18 mouse cellular contexts compared by ENCODE assay signal in the genomic region with DNA sequence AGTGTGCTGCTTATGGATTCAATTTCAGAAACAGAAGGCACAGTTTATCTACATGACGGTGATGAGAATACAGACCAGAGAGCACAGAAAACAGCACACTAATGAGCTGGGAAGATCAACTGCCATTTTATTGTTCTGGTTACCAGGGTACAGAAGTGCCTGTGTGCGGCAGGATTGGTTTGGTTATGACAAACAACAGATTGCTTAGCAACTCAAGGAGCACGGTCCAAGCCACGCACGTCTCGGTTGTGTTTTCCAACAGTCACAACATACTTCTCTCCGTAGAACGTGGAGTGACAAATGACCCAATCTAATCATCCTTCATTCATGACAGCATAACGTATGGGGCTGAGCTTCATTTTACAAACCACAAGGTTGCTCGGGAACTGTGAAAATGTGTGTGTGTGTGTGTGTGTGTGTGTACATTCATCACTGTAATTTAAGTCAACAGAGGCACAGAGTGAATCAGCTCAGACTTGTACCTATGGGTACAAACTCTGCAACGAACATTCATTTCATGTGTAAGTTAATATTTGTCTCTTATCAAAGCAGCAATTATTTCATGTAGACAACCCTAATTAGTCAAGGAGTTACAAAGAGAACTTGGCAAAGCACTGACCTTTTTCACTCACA.
DNase-seq lines count a peak whose midpoint lies in the region; ATAC-seq and TF ChIP-seq lines count a peak whose summit lies in the region.
"Had no signal": no experiment of that assay in that cellular context is flagged by ENCODE, and none has a peak within 500 bp of the region (broad histone marks: within the 10 kb centered on the region; RNA-seq: fewer than 3 reads in every experiment).

No protein-coding gene starts in this region.

- no peak for TF ChIP-seq CTCF in hindbrain, postnatal 0 days (IDR thresholded peaks at IDR 0.05; ENCODE audit: low read depth)

- H3K4me3 ChIP-seq in hindbrain, embryonic 12.5 days, result no peak overlapping the region
- no peak overlapping the region for H3K4me3 ChIP-seq in hindbrain, postnatal 0 days (ENCODE audit: low read length)
- no peak overlapping the region for H3K4me3 ChIP-seq in neural tube, embryonic 14.5 days (ENCODE audit: low read depth, low read length)
- H3K4me3 ChIP-seq in hindbrain, embryonic 14.5 days (replicated peaks; ENCODE audit: low read length), result no peak overlapping the region
- H3K4me3 ChIP-seq in liver, embryonic 12.5 days, result no peak overlapping the region
- H3K4me3 ChIP-seq: heart, adult 2 months; heart, embryonic 15.5 days; lung, embryonic 15.5 days had no signal

- H3K36me3 ChIP-seq in hindbrain, embryonic 12.5 days, result no peaks in the 10 kb centered on the region
- no peaks in the 10 kb centered on the region for H3K36me3 ChIP-seq in hindbrain, postnatal 0 days (ENCODE audit: insufficient read depth, low read length)
- no peaks in the 10 kb centered on the region for H3K36me3 ChIP-seq in neural tube, embryonic 14.5 days (ENCODE audit: control insufficient read depth, insufficient read depth, low read length)
- no peaks in the 10 kb centered on the region for H3K36me3 ChIP-seq in hindbrain, embryonic 14.5 days (replicated peaks; ENCODE audit: control insufficient read depth, insufficient read depth)
- H3K36me3 ChIP-seq in liver, embryonic 12.5 days, result 0 out of 2 replicates have a peak, but pooled peaks cover 2% of the 10 kb centered on the region
- H3K36me3 ChIP-seq: heart, embryonic 15.5 days; lung, embryonic 15.5 days had no signal

- H3K27me3 ChIP-seq in hindbrain, embryonic 12.5 days, result 0 out of 2 replicates have a peak, but pooled peaks cover 6% of the 10 kb centered on the region
- H3K27me3 ChIP-seq in hindbrain, postnatal 0 days (ENCODE audit: insufficient read depth, low read length), result no peaks in the 10 kb centered on the region
- H3K27me3 ChIP-seq in neural tube, embryonic 14.5 days (ENCODE audit: control insufficient read depth, insufficient read depth, low read length), result no peaks in the 10 kb centered on the region
- no peaks in the 10 kb centered on the region for H3K27me3 ChIP-seq in hindbrain, embryonic 14.5 days (ENCODE audit: control insufficient read depth, insufficient read depth, low read length)
- H3K27me3 ChIP-seq in liver, embryonic 12.5 days (replicated peaks), result peaks cover 10% of the 10 kb centered on the region; the same call in 1 of the 2 replicates
- H3K27me3 ChIP-seq: heart, embryonic 15.5 days; lung, embryonic 15.5 days had no signal

- WGBS in hindbrain, embryonic 12.5 days, result 65% methylated on average over 11 of the region's 11 CpGs
- 52% methylated on average over 11 of the region's 11 CpGs for WGBS in hindbrain, postnatal 0 days
- WGBS in neural tube, embryonic 14.5 days, result 55% methylated on average over 11 of the region's 11 CpGs
- 51% methylated on average over 11 of the region's 11 CpGs for WGBS in hindbrain, embryonic 14.5 days
- 77% methylated on average over 11 of the region's 11 CpGs for WGBS in liver, embryonic 12.5 days (ENCODE audit: insufficient replicate concordance)

- no peak for DNase-seq in hindbrain, postnatal 0 days (ENCODE audit: low spot score)
- DNase-seq in neural tube, embryonic 10.5 days (ENCODE audit: extremely low spot score, low spot score), result no peak
- no peak for DNase-seq in hindbrain, embryonic 14.5 days (ENCODE audit: low spot score)
- DNase-seq in left cerebral cortex, adult 8-10 months (ENCODE audit: low spot score in 2 of 2), result no peak
- DNase-seq: adrenal gland, postnatal 10 days; cerebellum, adult 18-20 months; gastrocnemius, postnatal 14 days; heart, adult 2 months; kidney, adult 9 months; layer of hippocampus, postnatal 36 days; liver had no signal

- no peak overlapping the region for H3K9ac ChIP-seq in hindbrain, embryonic 12.5 days
- no peak overlapping the region for H3K9ac ChIP-seq in hindbrain, postnatal 0 days (replicated peaks; ENCODE audit: low read length)
- H3K9ac ChIP-seq in neural tube, embryonic 14.5 days (replicated peaks; ENCODE audit: low read depth, low read length), result no peak overlapping the region
- H3K9ac ChIP-seq in hindbrain, embryonic 14.5 days, result no peak overlapping the region
- H3K9ac ChIP-seq in liver, embryonic 12.5 days, result no peak overlapping the region
- H3K9ac ChIP-seq: heart, embryonic 15.5 days; lung, embryonic 15.5 days had no signal

- no peaks in the 10 kb centered on the region for H3K4me1 ChIP-seq in hindbrain, embryonic 12.5 days
- no peaks in the 10 kb centered on the region for H3K4me1 ChIP-seq in hindbrain, postnatal 0 days (ENCODE audit: insufficient read depth, low read length)
- H3K4me1 ChIP-seq in neural tube, embryonic 14.5 days (ENCODE audit: control insufficient read depth, insufficient read depth, low read length), result no peaks in the 10 kb centered on the region
- H3K4me1 ChIP-seq in hindbrain, embryonic 14.5 days (replicated peaks; ENCODE audit: control insufficient read depth, insufficient read depth, low read length), result no peaks in the 10 kb centered on the region; the same call in 1 of the 2 replicates
- H3K4me1 ChIP-seq in liver, embryonic 12.5 days, result peaks cover 10% of the 10 kb centered on the region
- H3K4me1 ChIP-seq: heart, embryonic 15.5 days; lung, embryonic 15.5 days had no signal

- no peaks in the 10 kb centered on the region for H3K9me3 ChIP-seq in hindbrain, embryonic 12.5 days (replicated peaks)
- no peaks in the 10 kb centered on the region; the same call in 1 of the 2 replicates for H3K9me3 ChIP-seq in hindbrain, postnatal 0 days (ENCODE audit: low read length)
- no peaks in the 10 kb centered on the region for H3K9me3 ChIP-seq in neural tube, embryonic 14.5 days (ENCODE audit: control insufficient read depth, low read length)
- no peaks in the 10 kb centered on the region for H3K9me3 ChIP-seq in hindbrain, embryonic 14.5 days (ENCODE audit: control insufficient read depth, low read length)
- H3K9me3 ChIP-seq in liver, embryonic 12.5 days (replicated peaks), result no peaks in the 10 kb centered on the region
- H3K9me3 ChIP-seq: heart, embryonic 15.5 days; lung, embryonic 15.5 days had no signal

- ATAC-seq in hindbrain, embryonic 12.5 days (ENCODE audit: low FRiP score), result peak; percentile 54
- ATAC-seq in hindbrain, postnatal 0 days, result no peak
- ATAC-seq in neural tube, embryonic 14.5 days (ENCODE audit: low read depth), result peak; percentile 54; the same call in 1 of the 2 replicates
- peak; percentile 57; the same call in 1 of the 2 replicates for ATAC-seq in hindbrain, embryonic 14.5 days (ENCODE audit: low FRiP score)
- no peak for ATAC-seq in liver, embryonic 12.5 days
- ATAC-seq in megakaryocyte, adult 5-6 weeks (ENCODE audit: poor library complexity, severe bottlenecking), result no peak
- ATAC-seq: inflammation-experienced regulatory T-cells, adult 6 months had no signal

- no peak overlapping the region for H3K27ac ChIP-seq in hindbrain, embryonic 12.5 days
- H3K27ac ChIP-seq in hindbrain, postnatal 0 days, result no peak overlapping the region
- no peak overlapping the region for H3K27ac ChIP-seq in neural tube, embryonic 14.5 days (ENCODE audit: low read depth, low read length)
- no peak overlapping the region for H3K27ac ChIP-seq in hindbrain, embryonic 14.5 days
- no peak overlapping the region for H3K27ac ChIP-seq in liver, embryonic 12.5 days
- H3K27ac ChIP-seq: heart, adult 2 months; heart, embryonic 15.5 days; lung, embryonic 15.5 days had no signal

- H3K4me2 ChIP-seq in hindbrain, embryonic 12.5 days (replicated peaks), result no peak overlapping the region
- H3K4me2 ChIP-seq in hindbrain, postnatal 0 days (ENCODE audit: low read depth, low read length), result no peak overlapping the region
- H3K4me2 ChIP-seq in neural tube, embryonic 14.5 days (ENCODE audit: low read depth, low read length), result no peak overlapping the region
- H3K4me2 ChIP-seq in hindbrain, embryonic 14.5 days (replicated peaks), result no peak overlapping the region
- H3K4me2 ChIP-seq in liver, embryonic 12.5 days, result no peak overlapping the region
- H3K4me2 ChIP-seq: heart, embryonic 15.5 days; lung, embryonic 15.5 days had no signal

Comparison
In these comparisons a context has a peak if more than half of its experiments do, and no peak if none do; other contexts are left out.
1. ATAC-seq: peak in hindbrain, embryonic 12.5 days (single experiment), neural tube, embryonic 14.5 days (single experiment) and hindbrain, embryonic 14.5 days (single experiment); none in hindbrain, postnatal 0 days (single experiment), liver, embryonic 12.5 days (single experiment) and megakaryocyte, adult 5-6 weeks (single experiment).